Mouse (Mus musculus) limb, embryonic 12.5 days (tissue): ENCODE measurements at regions not wholly inside any gene's neighbourhood (a gene's known extent, or its start where the extent isn't known, plus 50 kb on each side); places are given as distances from the start of the nearest gene placed in this dataset.

Experiments used
- ATAC-seq: fragments of 200-750 bp; cut with Nextera tagmentation; 2 replicates; pipeline ENCODE4 v1.8.0; 2017; ENCODE audit warnings: low read depth, moderate TSS enrichment; ENCODE audit not compliant: insufficient number of reproducible peaks, insufficient read depth, low FRiP score, low TSS enrichment
- H3K27ac ChIP-seq: fragments of 300-500 bp; sonication (generic); 2 replicates; pipeline ENCODE4 v1.5.1; 2016; ENCODE audit warnings: mild to moderate bottlenecking, moderate library complexity
- H3K27me3 ChIP-seq: fragments of 300-500 bp; sonication (generic); 2 replicates; pipeline ENCODE4 v1.6.1; 2016; ENCODE audit warnings: mild to moderate bottlenecking, moderate library complexity
- H3K36me3 ChIP-seq: fragments of 300-500 bp; sonication (generic); 2 replicates; pipeline ENCODE4 v1.6.1; 2016; ENCODE audit warnings: mild to moderate bottlenecking, moderate library complexity
- H3K4me1 ChIP-seq: fragments of 300-500 bp; sonication (generic); replicated peaks from 2 replicates; pipeline ENCODE4 v1.6.1; 2016
- H3K4me2 ChIP-seq: fragments of 300-500 bp; sonication (generic); 2 replicates; pipeline ENCODE4 v1.6.1; 2016; ENCODE audit warnings: mild to moderate bottlenecking, moderate library complexity
- H3K4me3 ChIP-seq: fragments of 300-500 bp; sonication (generic); replicated peaks from 2 replicates; pipeline ENCODE4 v1.5.1; 2016; ENCODE audit warnings: mild to moderate bottlenecking
- H3K9ac ChIP-seq: fragments of 300-500 bp; sonication (generic); replicated peaks from 2 replicates; pipeline ENCODE4 v1.6.1; 2016; ENCODE audit warnings: mild to moderate bottlenecking, moderate library complexity
- H3K9me3 ChIP-seq: fragments of 300-500 bp; sonication (generic); 2 replicates; pipeline ENCODE4 v1.6.1; 2016; ENCODE audit warnings: mild to moderate bottlenecking, moderate library complexity
- WGBS: fragments of 180-500 bp; shearing (Covaris S2); methylation state at CpG from one replicate; pipeline ENCODE4 v1.1.7; 2016; 5-methylcytosine and 5-hydroxymethylcytosine counted together

- H3K27me3 ChIP-seq, result no peaks in the 10 kb centered on the region
- ATAC-seq, result no peak
- H3K9me3 ChIP-seq, result no peaks in the 10 kb centered on the region
- H3K9ac ChIP-seq, result no peak overlapping the region
- no peaks in the 10 kb centered on the region for H3K4me1 ChIP-seq
- no peak overlapping the region for H3K4me2 ChIP-seq
- H3K4me3 ChIP-seq, result no peak overlapping the region
- H3K27ac ChIP-seq, result no peak overlapping the region
- WGBS, result 69% methylated on average over 1 of the region's 1 CpGs
- H3K36me3 ChIP-seq, result no peaks in the 10 kb centered on the region
Measured at GRCm38 (mm10) chr14:71359581-71359980, 759.9 kb upstream of the Fam160b2 start.

GRCm38 (mm10) chr14:71338219-71338618 is 738.6 kb upstream of the Fam160b2 start:
- Histone ChIP-seq H3K9ac (no peak overlapping the region), H3K4me3 (no peak overlapping the region), H3K36me3 (no peaks in the 10 kb centered on the region), H3K9me3 (no peaks in the 10 kb centered on the region), H3K27me3 (no peaks in the 10 kb centered on the region), H3K27ac (no peak overlapping the region), H3K4me1 (peaks cover 6% of the 10 kb centered on the region; the same call in 1 of the 2 replicates), H3K4me2 (no peak overlapping the region)
- WGBS, result 49% methylated on average over 5 of the region's 5 CpGs
- no peak for ATAC-seq

GRCm38 (mm10) chr14:71336906-71337305 is 737.3 kb upstream of the Fam160b2 start:
- Histone ChIP-seq H3K4me1 (peaks cover 6% of the 10 kb centered on the region; the same call in 1 of the 2 replicates), H3K4me3 (no peak overlapping the region), H3K9ac (no peak overlapping the region), H3K36me3 (no peaks in the 10 kb centered on the region), H3K4me2 (no peak overlapping the region), H3K9me3 (no peaks in the 10 kb centered on the region), H3K27me3 (no peaks in the 10 kb centered on the region), H3K27ac (no peak overlapping the region)
- 86% methylated on average over 3 of the region's 3 CpGs for WGBS
- no peak for ATAC-seq

GRCm38 (mm10) chr14:71334022-71334421 is 734.4 kb upstream of the Fam160b2 start:
- Histone ChIP-seq H3K9ac (no peak overlapping the region), H3K27ac (no peak overlapping the region), H3K9me3 (no peaks in the 10 kb centered on the region), H3K27me3 (no peaks in the 10 kb centered on the region), H3K36me3 (no peaks in the 10 kb centered on the region), H3K4me1 (peaks cover 6% of the 10 kb centered on the region; the same call in 1 of the 2 replicates), H3K4me2 (no peak overlapping the region), H3K4me3 (no peak overlapping the region)
- ATAC-seq, result no peak
- WGBS, result 94% methylated on average over 1 of the region's 1 CpGs

- Histone ChIP-seq H3K27ac (no peak overlapping the region), H3K27me3 (no peaks in the 10 kb centered on the region), H3K9ac (no peak overlapping the region), H3K4me1 (no peaks in the 10 kb centered on the region), H3K4me3 (no peak overlapping the region), H3K4me2 (no peak overlapping the region), H3K9me3 (0 out of 2 replicates have a peak, but pooled peaks cover 5% of the 10 kb centered on the region), H3K36me3 (no peaks in the 10 kb centered on the region)
- WGBS, result 56% methylated on average over 5 of the region's 5 CpGs
- no peak for ATAC-seq
Measured at GRCm38 (mm10) chr14:71329862-71330630, 730.4 kb upstream of the Fam160b2 start.

- Histone ChIP-seq H3K36me3 (no peaks in the 10 kb centered on the region), H3K4me2 (no peak overlapping the region), H3K4me1 (no peaks in the 10 kb centered on the region), H3K9ac (no peak overlapping the region), H3K27ac (no peak overlapping the region), H3K9me3 (0 out of 2 replicates have a peak, but pooled peaks cover 5% of the 10 kb centered on the region), H3K27me3 (no peaks in the 10 kb centered on the region), H3K4me3 (no peak overlapping the region)
- ATAC-seq, result no peak
Measured at GRCm38 (mm10) chr14:71327621-71328020, 728.0 kb upstream of the Fam160b2 start.

- WGBS, result 91% methylated on average over 2 of the region's 2 CpGs
- Histone ChIP-seq H3K4me3 (no peak overlapping the region), H3K9me3 (0 out of 2 replicates have a peak, but pooled peaks cover 5% of the 10 kb centered on the region), H3K36me3 (no peaks in the 10 kb centered on the region), H3K9ac (no peak overlapping the region), H3K4me2 (no peak overlapping the region), H3K27ac (no peak overlapping the region), H3K4me1 (no peaks in the 10 kb centered on the region), H3K27me3 (no peaks in the 10 kb centered on the region)
- ATAC-seq, result no peak
Measured at GRCm38 (mm10) chr14:71326521-71327105, 727.0 kb upstream of the Fam160b2 start.

- ATAC-seq, result no peak
- Histone ChIP-seq H3K36me3 (no peaks in the 10 kb centered on the region), H3K4me1 (no peaks in the 10 kb centered on the region; the same call in 1 of the 2 replicates), H3K4me2 (no peak overlapping the region), H3K27ac (no peak overlapping the region), H3K4me3 (no peak overlapping the region), H3K27me3 (peaks cover 3% of the 10 kb centered on the region; the same call in 1 of the 2 replicates), H3K9ac (no peak overlapping the region), H3K9me3 (no peaks in the 10 kb centered on the region)
- 68% methylated on average over 3 of the region's 3 CpGs for WGBS
Measured at GRCm38 (mm10) chr14:71315228-71315627, 715.6 kb upstream of the Fam160b2 start.

GRCm38 (mm10) chr14:71299755-71300154 is 700.1 kb upstream of the Fam160b2 start:
- no peaks in the 10 kb centered on the region for H3K4me1 ChIP-seq
- no peaks in the 10 kb centered on the region for H3K9me3 ChIP-seq
- H3K4me2 ChIP-seq, result no peak overlapping the region
- H3K27ac ChIP-seq, result no peak overlapping the region
- 68% methylated on average over 6 of the region's 6 CpGs for WGBS
- H3K4me3 ChIP-seq, result no peak overlapping the region
- no peaks in the 10 kb centered on the region for H3K36me3 ChIP-seq
- no peak overlapping the region for H3K9ac ChIP-seq
- ATAC-seq, result no peak
- H3K27me3 ChIP-seq, result no peaks in the 10 kb centered on the region

GRCm38 (mm10) chr14:71281568-71281967 is 681.9 kb upstream of the Fam160b2 start:
- Histone ChIP-seq H3K4me2 (no peak overlapping the region), H3K9ac (no peak overlapping the region), H3K27me3 (no peaks in the 10 kb centered on the region), H3K36me3 (no peaks in the 10 kb centered on the region), H3K4me1 (peaks cover 2% of the 10 kb centered on the region), H3K9me3 (no peaks in the 10 kb centered on the region; the same call in 1 of the 2 replicates), H3K27ac (no peak overlapping the region), H3K4me3 (no peak overlapping the region)
- 89% methylated on average over 14 of the region's 14 CpGs for WGBS
- ATAC-seq, result no peak

GRCm38 (mm10) chr14:71276309-71276791 is 676.7 kb upstream of the Fam160b2 start:
- Histone ChIP-seq H3K27me3 (no peaks in the 10 kb centered on the region), H3K4me2 (peak overlapping the region; percentile 23), H3K9me3 (no peaks in the 10 kb centered on the region; the same call in 1 of the 2 replicates), H3K9ac (no peak overlapping the region), H3K27ac (no peak overlapping the region), H3K4me1 (peaks cover 9% of the 10 kb centered on the region), H3K36me3 (no peaks in the 10 kb centered on the region), H3K4me3 (no peak overlapping the region)
- WGBS, result 30% methylated on average over 12 of the region's 12 CpGs
- ATAC-seq, result no peak
